Mouse (Mus musculus): ENCODE results near the gene Igf2bp2. TPM values are rescaled to one million over a fixed set of nuclear protein-coding genes. Genes with fewer than 3 reads are reported as not detected.

Gene Igf2bp2
- polyA plus RNA-seq, 1 experiment = 89.0 TPM

DNA sequence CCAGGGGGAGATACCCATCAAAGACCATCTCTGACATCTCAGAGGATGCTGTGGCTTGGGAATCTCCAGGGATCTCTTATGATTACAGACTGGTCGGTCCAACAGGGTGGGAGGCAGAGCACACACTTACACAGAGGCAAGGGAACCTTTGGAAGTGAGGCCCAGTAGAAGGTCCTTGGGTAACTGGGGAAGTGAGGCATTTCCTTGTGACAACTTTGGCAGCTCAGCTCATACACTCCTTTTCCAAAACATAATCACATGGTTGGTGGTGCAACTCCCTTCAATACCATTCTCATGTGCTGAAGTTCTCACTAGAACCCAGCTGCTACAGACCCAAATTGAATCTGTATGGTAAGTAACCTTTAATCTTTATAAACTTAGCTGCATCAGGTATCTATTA is 67.3 kb downstream of the Igf2bp2 start:
- Histone ChIP-seq H3K27me3 (ENCODE audit: control insufficient read depth, insufficient read depth, low read length, poor library complexity, severe bottlenecking) (no peaks in the 10 kb centered on the region), H3K4me3 (ENCODE audit: low read depth, low read length) (no peak overlapping the region), H3K9me3 (replicated peaks; ENCODE audit: control insufficient read depth, insufficient read depth, low read length, poor library complexity, severe bottlenecking) (peaks cover 3% of the 10 kb centered on the region), H3K4me1 (ENCODE audit: control insufficient read depth, insufficient read depth, low read length) (peaks cover 8% of the 10 kb centered on the region), H3K27ac (ENCODE audit: insufficient read depth, low read length) (no peak overlapping the region), H3K36me3 (ENCODE audit: control insufficient read depth, insufficient read depth, low read length, poor library complexity, severe bottlenecking) (no peaks in the 10 kb centered on the region), H3K9ac (ENCODE audit: low read depth, poor library complexity, severe bottlenecking) (no peak overlapping the region)
- TF ChIP-seq POLR2A (IDR thresholded peaks at IDR 0.05; ENCODE audit: insufficient read depth, low read length) (no peak), EP300 (IDR thresholded peaks at IDR 0.05; ENCODE audit: insufficient read depth, low read depth, low read length) (no peak), CTCF (IDR thresholded peaks at IDR 0.05; ENCODE audit: low read depth, low read length) (no peak)

DNA sequence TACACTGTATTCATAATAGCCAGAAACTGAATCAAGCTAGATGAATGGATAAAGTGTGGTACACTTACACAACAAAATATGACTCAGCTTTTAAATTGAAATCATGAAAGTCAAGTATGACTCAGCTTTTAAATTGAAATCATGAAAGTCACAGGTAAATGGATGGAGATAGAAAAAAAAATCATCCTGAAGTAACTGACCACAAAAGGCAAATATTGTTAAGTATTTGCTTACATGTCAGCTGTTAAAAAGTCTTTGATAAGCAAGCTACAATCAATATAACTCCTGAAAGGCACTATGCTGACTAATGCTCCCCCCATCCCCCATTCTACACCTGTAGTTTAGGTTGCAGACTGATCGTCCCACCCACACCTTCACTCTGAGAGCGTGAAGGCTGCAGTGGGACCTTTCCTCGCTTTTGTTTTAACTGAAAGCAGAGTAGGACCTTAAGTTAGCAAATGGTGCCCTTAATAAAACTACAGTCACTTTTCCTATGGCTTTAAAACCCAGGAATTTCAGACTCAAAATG is 71.8 kb downstream of the Igf2bp2 start:
- H3K4me3 ChIP-seq (ENCODE audit: low read depth, low read length) = no peak overlapping the region
- no peaks in the 10 kb centered on the region for H3K27me3 ChIP-seq (ENCODE audit: control insufficient read depth, insufficient read depth, low read length, poor library complexity, severe bottlenecking)
- no peak for TF ChIP-seq EP300 (IDR thresholded peaks at IDR 0.05; ENCODE audit: insufficient read depth, low read depth, low read length)
- TF ChIP-seq CTCF (IDR thresholded peaks at IDR 0.05; ENCODE audit: low read depth, low read length) = no peak
- TF ChIP-seq POLR2A (IDR thresholded peaks at IDR 0.05; ENCODE audit: insufficient read depth, low read length) = no peak
- no peak overlapping the region for H3K27ac ChIP-seq (ENCODE audit: insufficient read depth, low read length)
- no peak overlapping the region for H3K9ac ChIP-seq (ENCODE audit: low read depth, poor library complexity, severe bottlenecking)
- peaks cover 5% of the 10 kb centered on the region for H3K4me1 ChIP-seq (ENCODE audit: control insufficient read depth, insufficient read depth, low read length)
- H3K36me3 ChIP-seq (ENCODE audit: control insufficient read depth, insufficient read depth, low read length, poor library complexity, severe bottlenecking) = no peaks in the 10 kb centered on the region
- H3K9me3 ChIP-seq (replicated peaks; ENCODE audit: control insufficient read depth, insufficient read depth, low read length, poor library complexity, severe bottlenecking) = no peaks in the 10 kb centered on the region

DNA sequence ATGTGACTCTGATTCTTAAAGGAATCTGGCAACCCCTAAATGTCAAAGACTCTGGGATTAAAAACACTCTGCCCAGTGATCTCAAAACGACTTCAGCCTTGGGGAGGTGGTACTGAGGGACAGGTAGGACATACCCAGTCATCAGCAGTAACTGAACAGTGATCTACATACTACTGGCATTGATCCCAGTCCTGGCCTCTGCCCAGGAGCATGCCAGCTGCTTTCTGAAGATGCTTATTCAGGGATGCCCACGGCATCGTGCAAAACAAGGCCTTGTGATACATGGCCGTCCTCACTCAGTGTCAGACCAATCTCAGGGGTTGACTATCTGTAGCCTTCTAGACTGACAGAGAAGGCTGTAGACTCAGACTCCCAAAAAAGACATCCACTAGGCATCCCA is 77.7 kb downstream of the Igf2bp2 start:
- H3K36me3 ChIP-seq (ENCODE audit: control insufficient read depth, insufficient read depth, low read length, poor library complexity, severe bottlenecking) = no peaks in the 10 kb centered on the region
- TF ChIP-seq POLR2A (IDR thresholded peaks at IDR 0.05; ENCODE audit: insufficient read depth, low read length) (no peak), EP300 (IDR thresholded peaks at IDR 0.05; ENCODE audit: insufficient read depth, low read depth, low read length) (no peak), CTCF (IDR thresholded peaks at IDR 0.05; ENCODE audit: low read depth, low read length) (no peak)

GRCm38 (mm10) chr16:22080125-22080710 is 82.9 kb downstream of the Igf2bp2 start:
- peaks cover 9% of the 10 kb centered on the region for H3K36me3 ChIP-seq (ENCODE audit: control insufficient read depth, insufficient read depth, low read length, poor library complexity, severe bottlenecking)
- H3K27me3 ChIP-seq (ENCODE audit: control insufficient read depth, insufficient read depth, low read length, poor library complexity, severe bottlenecking) = no peaks in the 10 kb centered on the region
- H3K4me1 ChIP-seq (ENCODE audit: control insufficient read depth, insufficient read depth, low read length) = no peaks in the 10 kb centered on the region
- no peak overlapping the region for H3K9ac ChIP-seq (ENCODE audit: low read depth, poor library complexity, severe bottlenecking)
- H3K4me3 ChIP-seq (ENCODE audit: low read depth, low read length) = no peak overlapping the region
- TF ChIP-seq EP300 (IDR thresholded peaks at IDR 0.05; ENCODE audit: insufficient read depth, low read depth, low read length) = no peak
- no peak for TF ChIP-seq CTCF (IDR thresholded peaks at IDR 0.05; ENCODE audit: low read depth, low read length)
- no peak for TF ChIP-seq POLR2A (IDR thresholded peaks at IDR 0.05; ENCODE audit: insufficient read depth, low read length)
- H3K27ac ChIP-seq (ENCODE audit: insufficient read depth, low read length) = no peak overlapping the region
- H3K9me3 ChIP-seq (replicated peaks; ENCODE audit: control insufficient read depth, insufficient read depth, low read length, poor library complexity, severe bottlenecking) = peaks cover 11% of the 10 kb centered on the region

More for the DNA sequence above, 77.7 kb downstream of the Igf2bp2 start:
- no peaks in the 10 kb centered on the region for H3K27me3 ChIP-seq (ENCODE audit: control insufficient read depth, insufficient read depth, low read length, poor library complexity, severe bottlenecking)
- no peaks in the 10 kb centered on the region for H3K9me3 ChIP-seq (replicated peaks; ENCODE audit: control insufficient read depth, insufficient read depth, low read length, poor library complexity, severe bottlenecking)
- H3K27ac ChIP-seq (ENCODE audit: insufficient read depth, low read length) = no peak overlapping the region
- no peak overlapping the region for H3K4me3 ChIP-seq (ENCODE audit: low read depth, low read length)
- H3K4me1 ChIP-seq (ENCODE audit: control insufficient read depth, insufficient read depth, low read length) = no peaks in the 10 kb centered on the region
- no peak overlapping the region for H3K9ac ChIP-seq (ENCODE audit: low read depth, poor library complexity, severe bottlenecking)

DNA sequence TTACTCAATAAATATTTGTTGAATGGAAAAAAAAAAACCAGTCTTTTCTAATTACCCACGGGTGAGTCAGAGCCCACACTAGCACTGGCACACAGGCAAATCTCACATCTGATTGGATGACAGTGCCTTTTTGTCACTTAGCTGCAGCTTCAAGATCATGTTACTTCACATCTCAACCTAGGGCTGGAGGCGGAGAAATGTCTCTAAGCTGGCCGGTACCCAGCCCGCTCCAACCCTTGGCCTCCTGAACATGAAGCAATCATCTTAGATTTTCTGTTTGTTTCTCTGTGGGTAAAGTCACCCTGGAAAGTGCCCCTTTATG is 86.5 kb downstream of the Igf2bp2 start:
- peak overlapping the region; percentile 82; the same call in 1 of the 2 replicates for H3K27ac ChIP-seq (ENCODE audit: insufficient read depth, low read length)
- H3K36me3 ChIP-seq (ENCODE audit: control insufficient read depth, insufficient read depth, low read length, poor library complexity, severe bottlenecking) = peaks cover 9% of the 10 kb centered on the region
- TF ChIP-seq EP300 (IDR thresholded peaks at IDR 0.05; ENCODE audit: insufficient read depth, low read depth, low read length) = no peak
- no peak for TF ChIP-seq POLR2A (IDR thresholded peaks at IDR 0.05; ENCODE audit: insufficient read depth, low read length)
- TF ChIP-seq CTCF (IDR thresholded peaks at IDR 0.05; ENCODE audit: low read depth, low read length) = no peak

DNA sequence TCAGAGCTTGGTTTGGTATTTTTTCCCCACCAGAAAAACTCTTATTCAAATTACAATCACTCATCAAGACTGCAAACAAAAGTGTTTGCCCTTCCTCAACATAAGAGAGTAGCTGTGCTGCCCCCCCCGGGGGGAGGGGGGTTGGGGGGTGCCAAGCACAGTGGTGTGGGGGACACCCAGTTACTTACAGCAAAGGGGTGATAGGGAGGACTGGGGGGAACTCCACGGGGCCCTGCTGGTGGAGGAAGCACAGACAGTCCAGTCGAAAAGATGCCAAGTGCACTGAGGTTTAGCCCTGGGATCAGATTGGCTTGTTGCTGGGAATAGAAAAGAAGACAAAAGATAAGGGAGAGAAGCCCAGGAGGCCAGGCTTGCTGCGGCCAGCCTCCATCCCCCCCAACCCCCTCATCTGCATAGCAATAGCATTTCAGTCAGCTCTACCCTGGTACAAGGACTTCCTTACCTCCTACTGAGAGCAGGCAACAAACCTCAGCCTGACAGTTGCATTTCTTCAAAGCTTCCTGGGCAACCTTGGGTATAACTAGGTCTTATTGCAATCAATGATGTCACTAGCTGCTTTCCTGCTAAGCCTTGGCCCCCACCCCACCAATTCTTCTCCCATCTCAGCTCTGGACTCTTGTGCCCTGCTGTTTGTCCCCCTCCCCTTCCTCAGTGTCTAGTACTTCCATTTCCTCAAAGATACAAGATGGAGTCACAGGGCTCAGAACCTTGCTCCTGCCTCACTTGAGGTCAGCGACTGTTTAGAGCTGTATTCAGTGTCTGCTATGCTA is 87.1 kb downstream of the Igf2bp2 start:
- H3K4me3 ChIP-seq (ENCODE audit: low read depth, low read length) = no peak overlapping the region
- H3K9ac ChIP-seq (ENCODE audit: low read depth, poor library complexity, severe bottlenecking) = no peak overlapping the region
- H3K27me3 ChIP-seq (ENCODE audit: control insufficient read depth, insufficient read depth, low read length, poor library complexity, severe bottlenecking) = no peaks in the 10 kb centered on the region
- TF ChIP-seq POLR2A (IDR thresholded peaks at IDR 0.05; ENCODE audit: insufficient read depth, low read length) = no peak
- TF ChIP-seq EP300 (IDR thresholded peaks at IDR 0.05; ENCODE audit: insufficient read depth, low read depth, low read length) = peak; percentile 86; the same call in 1 of the 2 replicates
- peaks cover 11% of the 10 kb centered on the region for H3K9me3 ChIP-seq (replicated peaks; ENCODE audit: control insufficient read depth, insufficient read depth, low read length, poor library complexity, severe bottlenecking)
- H3K4me1 ChIP-seq (ENCODE audit: control insufficient read depth, insufficient read depth, low read length) = no peaks in the 10 kb centered on the region
- peaks cover 9% of the 10 kb centered on the region for H3K36me3 ChIP-seq (ENCODE audit: control insufficient read depth, insufficient read depth, low read length, poor library complexity, severe bottlenecking)
- H3K27ac ChIP-seq (ENCODE audit: insufficient read depth, low read length) = peak overlapping the region; percentile 82

More for the DNA sequence above, 86.5 kb downstream of the Igf2bp2 start:
- Histone ChIP-seq H3K27me3 (ENCODE audit: control insufficient read depth, insufficient read depth, low read length, poor library complexity, severe bottlenecking) (no peaks in the 10 kb centered on the region), H3K9me3 (replicated peaks; ENCODE audit: control insufficient read depth, insufficient read depth, low read length, poor library complexity, severe bottlenecking) (peaks cover 11% of the 10 kb centered on the region), H3K9ac (ENCODE audit: low read depth, poor library complexity, severe bottlenecking) (no peak overlapping the region), H3K4me1 (ENCODE audit: control insufficient read depth, insufficient read depth, low read length) (no peaks in the 10 kb centered on the region), H3K4me3 (ENCODE audit: low read depth, low read length) (no peak overlapping the region)

Measured in ES-Bruce4 (cell line).